Mouse (Mus musculus): ENCODE results near the gene Syt16. TPM values are rescaled to one million over a fixed set of nuclear protein-coding genes. Genes with fewer than 3 reads are reported as not detected.
A peak's percentile ranks its signal among the peaks of the same experiment; 100 is the strongest.

Gene Syt16
- 10 to 100 TPM; 46.8 to 54.5 (median 51.1) TPM for total RNA-seq (2022)

GRCm38 (mm10) chr12:73997297-73998127, at the start of gene Syt16:
Gene Syt16 (plus strand): TSS chr12:73997661.
- DNase-seq (ENCODE audit: low spot score in 2 of 2) = peak in 1 of 2 experiments; percentile 25

DNA sequence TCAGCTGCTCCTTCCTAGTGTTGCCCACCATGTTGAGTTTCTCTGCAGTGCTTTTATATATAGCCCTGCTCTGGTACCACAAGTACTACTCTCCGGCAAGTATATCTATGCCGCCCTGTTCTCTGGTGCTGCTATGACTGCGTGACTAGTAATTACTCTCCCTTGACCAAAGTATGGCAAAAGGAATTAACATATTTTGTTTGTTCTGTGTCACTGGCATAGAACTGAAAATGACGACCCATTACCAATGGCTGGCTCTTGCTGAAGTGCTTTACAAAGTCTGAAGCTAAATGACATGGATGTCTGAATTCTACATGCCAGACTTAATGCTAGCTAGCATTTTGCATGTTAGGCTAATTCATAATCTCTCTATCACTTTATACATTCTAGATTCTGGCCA, 49.0 kb upstream of the Syt16 start:
- DNase-seq (ENCODE audit: low spot score in 2 of 2) = no peak

- peak in 1 of 2 experiments; percentile 20 for DNase-seq (ENCODE audit: low spot score in 2 of 2)
Measured at GRCm38 (mm10) chr12:73949318-73950058, 48.0 kb upstream of the Syt16 start.

GRCm38 (mm10) chr12:73952879-73953278, 44.6 kb upstream of the Syt16 start:
- DNase-seq (ENCODE audit: low spot score in 2 of 2) = no peak

GRCm38 (mm10) chr12:73953420-73954186, 43.9 kb upstream of the Syt16 start:
- no peak for DNase-seq (ENCODE audit: low spot score in 2 of 2)

- no peak for DNase-seq (ENCODE audit: low spot score in 2 of 2)
Measured at GRCm38 (mm10) chr12:73954785-73955184, 42.7 kb upstream of the Syt16 start.

GRCm38 (mm10) chr12:73957676-73958075, 39.8 kb upstream of the Syt16 start:
- DNase-seq (ENCODE audit: low spot score in 2 of 2) = peak; percentile 61 to 66

DNA sequence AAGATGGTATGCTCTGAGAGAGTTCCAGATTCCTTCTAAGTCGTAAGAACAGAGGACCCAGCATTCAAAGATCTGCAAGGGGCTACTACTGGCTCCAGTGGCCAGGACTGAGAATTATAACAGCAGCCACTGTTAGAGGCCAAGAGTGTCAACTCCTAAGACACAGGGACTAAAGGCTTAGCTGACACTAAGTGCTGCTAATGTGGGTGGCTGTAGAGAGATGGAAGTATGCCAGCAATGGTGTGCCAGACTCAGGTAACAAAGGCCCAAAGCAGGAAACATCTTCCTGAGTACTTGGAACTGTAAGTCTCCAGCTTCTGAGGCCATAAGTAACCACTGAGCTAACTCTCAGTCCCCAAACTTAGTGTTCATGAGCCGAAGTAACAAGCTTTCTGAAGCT, 38.6 kb upstream of the Syt16 start:
- no peak for DNase-seq (ENCODE audit: low spot score in 2 of 2)

DNA sequence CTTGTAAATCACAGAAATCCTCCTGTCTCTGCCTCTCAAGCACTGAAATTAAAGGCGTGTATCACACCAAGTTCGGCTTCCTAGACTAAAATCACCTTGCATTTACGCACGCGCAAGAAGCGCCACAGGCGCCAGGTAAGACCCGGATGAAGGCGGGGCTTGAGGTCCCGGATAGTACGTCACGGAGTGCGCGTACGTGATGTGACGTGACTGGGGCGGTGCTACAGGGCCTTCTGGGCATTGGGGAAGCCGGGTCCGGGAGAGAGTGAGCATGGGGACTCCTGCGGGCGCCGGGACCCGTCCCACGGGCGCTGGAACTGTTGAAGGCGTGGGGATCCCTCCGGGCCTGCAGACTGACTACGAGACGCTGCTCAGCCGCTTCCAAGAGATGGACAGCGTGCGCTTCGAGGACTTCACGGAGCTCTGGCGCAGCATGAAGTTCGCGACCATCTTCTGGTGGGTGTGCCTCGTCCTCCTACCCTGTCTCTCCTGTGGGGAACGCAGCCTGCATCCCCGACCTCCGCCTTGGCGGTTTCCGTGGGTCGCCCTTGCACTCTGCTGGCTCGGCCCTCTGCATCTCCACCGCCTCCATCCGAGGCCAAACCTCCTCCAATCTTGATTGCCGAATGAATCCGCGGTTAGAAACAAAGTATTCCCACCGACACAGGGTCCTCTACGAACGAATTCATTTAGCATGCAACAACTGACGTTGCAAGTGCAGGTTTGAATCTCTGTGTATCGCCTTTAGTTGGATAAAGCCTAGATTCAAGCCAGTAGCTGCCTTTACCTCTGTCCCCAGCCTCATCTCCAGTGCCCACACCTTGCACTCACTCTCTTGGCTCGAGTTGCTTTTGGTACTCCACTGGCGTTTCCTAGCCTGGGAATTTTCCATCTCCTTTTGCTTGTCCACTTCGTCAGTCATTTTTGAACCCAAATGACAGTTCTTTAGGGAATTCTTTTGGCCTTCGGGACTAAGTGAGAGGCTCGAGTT, 32.9 kb upstream of the Syt16 start, which contains the start of gene Snapc1:
TSS of gene Snapc1 (plus strand) at position 191 of the 991 bp plus-strand sequence.
- DNase-seq (ENCODE audit: low spot score in 2 of 2) = peak; percentile 96 to 98

- DNase-seq (ENCODE audit: low spot score in 2 of 2) = no peak
Measured at GRCm38 (mm10) chr12:73969142-73969541, 28.3 kb upstream of the Syt16 start.

DNA sequence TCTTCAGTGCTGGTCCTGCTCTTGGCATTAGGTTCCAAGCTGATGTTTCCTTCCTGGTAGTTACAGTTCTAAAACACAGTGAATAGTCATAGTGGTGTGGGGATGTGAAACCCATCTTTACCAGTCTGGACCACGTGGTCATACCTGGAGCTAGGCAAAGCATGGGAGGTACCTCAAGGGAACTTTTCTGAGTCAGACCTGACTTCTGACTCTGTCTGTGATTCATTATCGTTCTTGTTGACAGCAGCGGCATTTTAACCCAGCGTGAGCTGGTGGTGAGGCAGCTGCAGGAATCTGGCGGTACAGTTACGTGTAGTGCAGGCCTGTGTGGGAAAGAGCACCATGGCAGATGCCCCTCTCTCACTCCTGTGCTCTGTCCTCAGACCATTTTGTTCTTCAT, 22.9 kb upstream of the Syt16 start:
- no peak for DNase-seq (ENCODE audit: low spot score in 2 of 2)

DNA sequence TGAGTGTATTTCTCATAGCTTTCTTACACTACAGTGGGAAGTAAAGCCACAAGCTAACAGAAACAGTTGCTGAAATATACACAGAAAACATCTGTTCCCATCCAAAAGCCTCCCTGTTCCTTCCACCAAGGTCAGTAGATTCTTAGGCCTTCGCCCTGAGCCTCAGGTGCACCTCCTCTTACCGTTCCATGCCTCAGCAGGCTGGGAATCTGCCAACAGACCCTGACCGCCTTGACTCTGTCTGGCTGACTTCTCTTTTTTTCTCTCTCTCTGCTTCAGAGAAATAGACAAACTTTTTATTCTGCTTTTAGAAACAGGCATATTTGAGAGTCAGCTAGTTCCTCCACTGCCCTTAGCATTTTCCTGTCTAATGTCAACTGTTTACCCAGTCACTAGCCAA, 19.3 kb upstream of the Syt16 start:
- no peak for DNase-seq (ENCODE audit: low spot score in 2 of 2)

DNA sequence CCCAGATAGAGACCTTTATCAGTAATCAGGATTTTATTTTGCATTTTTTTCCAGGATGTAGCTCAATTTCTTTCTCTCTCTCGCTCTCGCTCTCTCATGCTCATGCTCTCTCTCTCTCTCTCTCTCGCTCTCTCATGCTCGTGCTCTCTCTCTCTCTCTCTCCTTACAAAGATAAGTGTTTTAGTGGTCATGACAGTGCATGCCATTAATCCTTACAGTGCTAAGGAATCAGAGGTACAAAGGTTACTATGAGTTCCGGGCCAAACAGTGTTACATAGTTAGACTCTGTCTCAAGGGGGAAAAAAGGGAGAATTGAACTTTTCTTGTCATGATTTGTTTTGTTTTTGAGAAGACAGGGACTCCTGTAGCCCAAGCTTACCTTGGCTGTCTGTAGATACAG, 17.8 kb upstream of the Syt16 start:
- no peak for DNase-seq (ENCODE audit: low spot score in 2 of 2)

DNA sequence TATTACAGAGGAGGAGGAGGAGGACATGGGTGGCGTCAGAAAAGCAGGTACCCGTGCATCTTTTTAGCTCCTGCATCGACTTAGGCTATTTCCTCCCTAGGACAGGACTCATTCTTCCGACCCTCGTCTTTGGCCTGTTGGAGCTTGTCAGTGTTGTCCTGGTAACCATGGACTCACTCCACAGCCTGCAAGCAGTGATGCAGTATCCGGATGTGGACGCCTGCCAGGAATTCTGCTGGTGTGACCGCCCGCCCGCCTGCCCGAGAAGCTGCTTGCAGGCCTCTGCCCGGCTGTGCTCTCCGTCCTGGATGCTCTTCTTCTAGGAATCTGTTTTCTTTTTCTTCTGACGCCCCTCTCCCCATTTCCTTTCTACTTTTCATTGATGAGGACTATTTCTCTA, 14.9 kb upstream of the Syt16 start:
- DNase-seq (ENCODE audit: low spot score in 2 of 2) = peak; percentile 52 to 75

DNA sequence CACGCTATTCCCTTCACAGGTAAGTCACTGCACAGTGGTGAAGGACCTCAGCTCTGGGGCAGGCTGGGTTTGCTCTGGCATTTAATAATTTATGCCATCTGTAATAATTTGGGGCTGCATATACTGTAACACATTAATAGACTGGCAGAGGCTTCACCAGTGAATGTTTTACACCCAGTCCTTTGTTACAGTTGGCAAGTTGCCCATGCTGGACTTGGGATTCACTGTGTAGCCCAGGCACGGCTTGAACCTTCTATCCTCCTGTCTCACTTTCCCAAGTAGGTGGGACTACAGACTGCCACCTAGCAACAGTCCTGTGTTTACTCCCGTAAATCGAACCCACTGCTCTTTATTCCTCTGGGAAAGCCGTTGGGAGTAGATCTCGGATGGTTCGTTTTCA, 11.2 kb upstream of the Syt16 start:
- DNase-seq (ENCODE audit: low spot score in 2 of 2) = no peak

DNA sequence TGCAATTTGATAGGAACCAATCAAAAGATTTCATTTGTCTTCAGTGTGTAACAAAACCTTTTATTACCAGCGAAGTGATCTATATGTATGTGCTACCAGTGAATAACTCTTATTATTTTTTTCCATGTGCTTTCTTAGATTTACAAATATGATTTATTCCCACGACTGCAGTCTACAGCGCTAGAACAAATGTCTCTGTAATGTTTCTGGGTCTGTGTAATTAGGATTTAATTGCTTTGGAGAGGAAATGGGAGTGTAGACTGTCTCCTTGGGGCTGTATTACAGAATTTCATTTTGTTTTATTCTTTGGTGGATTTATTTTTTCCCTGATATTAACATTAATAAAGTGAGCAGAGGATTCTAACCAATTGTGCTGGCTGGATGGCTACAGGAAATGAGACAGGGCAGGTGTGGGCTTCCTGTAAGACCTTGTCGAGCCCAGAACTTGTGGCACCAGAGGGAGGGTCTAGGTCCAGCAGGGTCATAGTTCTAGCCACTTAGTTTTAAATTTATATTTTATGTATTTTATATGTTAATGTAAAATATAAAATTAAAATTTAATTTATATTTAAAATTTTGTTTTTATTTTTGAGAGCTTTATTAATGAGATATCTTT, 9.0 kb upstream of the Syt16 start:
- DNase-seq (ENCODE audit: low spot score in 2 of 2) = no peak

DNA sequence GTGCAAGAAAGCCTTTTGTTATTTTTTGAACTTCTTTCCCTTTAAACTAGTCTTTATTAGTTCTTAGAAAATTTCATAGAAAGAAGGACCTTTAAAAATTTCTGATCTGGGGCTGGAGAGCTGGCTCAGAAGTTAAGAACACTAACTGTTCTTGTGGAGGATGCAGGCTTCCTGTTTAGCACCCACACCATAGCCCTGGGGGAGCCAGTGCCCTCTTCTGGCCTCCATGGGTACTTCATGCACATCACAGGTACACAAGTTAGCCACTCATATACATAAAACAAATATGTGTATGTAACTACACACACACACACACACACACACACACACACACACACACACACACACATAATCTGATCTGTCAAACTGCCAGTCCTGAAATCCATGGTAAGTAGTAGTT, 7.9 kb upstream of the Syt16 start:
- peak in 1 of 2 experiments; percentile 30 for DNase-seq (ENCODE audit: low spot score in 2 of 2)

- DNase-seq (ENCODE audit: low spot score in 2 of 2) = peak in 1 of 2 experiments; percentile 31
Measured at GRCm38 (mm10) chr12:73996906-73997296, 560 bp upstream of the Syt16 start.

DNA sequence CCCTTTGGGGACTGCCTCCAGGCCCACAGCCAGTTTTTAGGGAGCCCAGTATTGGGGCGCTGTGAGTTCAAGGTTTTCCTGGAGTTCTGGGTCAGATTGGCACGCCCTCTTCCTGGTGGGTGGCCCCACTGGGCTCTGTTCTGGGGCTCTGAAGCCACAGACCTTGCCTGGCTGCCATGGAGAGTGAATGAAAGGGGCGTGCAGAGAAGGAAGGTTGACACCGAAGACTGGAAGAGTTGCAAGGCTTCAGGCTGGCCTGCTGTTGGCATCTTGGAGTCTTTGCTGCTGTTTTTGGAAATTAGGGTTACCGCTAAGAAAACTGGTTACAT, 631 bp downstream of the Syt16 start:
- DNase-seq (ENCODE audit: low spot score in 2 of 2) = no peak

DNA sequence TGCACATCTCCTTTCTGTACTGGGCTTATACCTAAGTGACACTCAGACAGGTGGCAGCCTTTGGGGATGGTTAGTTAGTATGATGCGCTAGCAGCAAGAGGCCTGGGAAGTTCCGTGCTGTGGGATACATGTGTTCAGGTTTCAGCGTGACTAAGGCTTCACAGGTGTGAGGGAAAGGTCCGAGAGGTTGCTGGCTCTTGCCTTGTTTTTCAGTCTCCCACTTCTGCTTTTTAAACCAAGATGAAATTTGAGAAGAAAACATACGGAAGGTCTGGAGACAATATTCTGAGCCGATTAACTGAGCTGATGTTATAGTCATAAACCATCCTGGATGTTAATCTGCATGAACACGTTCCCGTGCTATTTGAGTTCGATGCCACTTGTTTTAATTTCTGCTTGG, 5.0 kb downstream of the Syt16 start:
- DNase-seq (ENCODE audit: low spot score in 2 of 2) = no peak

Data from layer of hippocampus, adult 8-10 months (tissue).